Mouse (Mus musculus) MEL (cell line): ENCODE measurements around the gene Cisd3.

Source experiments
- CTCF ChIP-seq, 3 experiments: IDR thresholded peaks in 2 of 3; conservative IDR thresholded peaks in 1 of 3; 2 replicates each; pipeline ENCODE4 v1.5.1; 2011 to 2012; ENCODE audit warnings: low read length in 3 of 3, low read depth in 2 of 3, mild to moderate bottlenecking in 2 of 3, improper control_type of control experiment in 1 of 3, inconsistent platforms in 1 of 3, mixed read lengths in 1 of 3, moderate library complexity in 1 of 3; ENCODE audit not compliant: control insufficient read depth in 1 of 3, insufficient read depth in 1 of 3, poor library complexity in 1 of 3, severe bottlenecking in 1 of 3
- E2F4 ChIP-seq: IDR thresholded peaks from 2 replicates; pipeline ENCODE4 v1.6.1; 2011; ENCODE audit warnings: low read depth, low read length, improper control_type of control experiment, borderline replicate concordance
- EP300 ChIP-seq, 2 experiments: IDR thresholded peaks; 2 replicates each; pipeline ENCODE4 v1.6.1; 2011; ENCODE audit warnings: improper control_type of control experiment in 2 of 2, low read length in 2 of 2, low read depth in 1 of 2, mild to moderate bottlenecking in 1 of 2
- HCFC1 ChIP-seq: IDR thresholded peaks from 2 replicates; pipeline ENCODE4 v1.6.1; 2012; ENCODE audit warnings: low read depth, mild to moderate bottlenecking, inconsistent platforms, low read length, improper control_type of control experiment, moderate library complexity
- MAX ChIP-seq: IDR thresholded peaks from 2 replicates; pipeline ENCODE4 v1.6.1; 2011; ENCODE audit warnings: low read length, improper control_type of control experiment
- MEF2A ChIP-seq: IDR thresholded peaks from 2 replicates; pipeline ENCODE4 v1.6.1; 2014; ENCODE audit warnings: low read depth, mild to moderate bottlenecking, inconsistent platforms, low read length, improper control_type of control experiment; ENCODE audit not compliant: poor library complexity, insufficient replicate concordance, severe bottlenecking; ENCODE audit errors: extremely low read depth
- MXI1 ChIP-seq: IDR thresholded peaks from 2 replicates; pipeline ENCODE4 v1.6.1; 2011; ENCODE audit warnings: mild to moderate bottlenecking, low read depth, low read length, improper control_type of control experiment
- NRF1 ChIP-seq: IDR thresholded peaks from 2 replicates; pipeline ENCODE4 v1.6.1; 2014; ENCODE audit warnings: low read depth, mild to moderate bottlenecking, inconsistent platforms, low read length, improper control_type of control experiment, moderate library complexity; ENCODE audit not compliant: poor library complexity, insufficient read depth, severe bottlenecking
- POLR2A ChIP-seq, 2 experiments: IDR thresholded peaks; 2 replicates each; pipeline ENCODE4 v1.6.1; 2011 to 2012; ENCODE audit warnings: low read length in 2 of 2, mild to moderate bottlenecking in 2 of 2, control low read depth in 1 of 2, improper control_type of control experiment in 1 of 2, low read depth in 1 of 2, moderate library complexity in 1 of 2; ENCODE audit not compliant: control insufficient read depth in 1 of 2, insufficient read depth in 1 of 2, poor library complexity in 1 of 2
- RAD21 ChIP-seq: IDR thresholded peaks from 2 replicates; pipeline ENCODE4 v1.6.1; 2011; ENCODE audit warnings: mild to moderate bottlenecking, low read depth, low read length, improper control_type of control experiment
- RCOR1 ChIP-seq: IDR thresholded peaks from 2 replicates; pipeline ENCODE4 v1.6.1; 2012; ENCODE audit warnings: low read depth, mild to moderate bottlenecking, inconsistent platforms, low read length, improper control_type of control experiment
- TAL1 ChIP-seq: IDR thresholded peaks from 2 replicates; pipeline ENCODE4 v1.6.1; 2012; ENCODE audit warnings: mild to moderate bottlenecking, inconsistent platforms, low read length, moderate library complexity, mixed read lengths
- USF2 ChIP-seq, 2 experiments: IDR thresholded peaks; 2 replicates each; pipeline ENCODE4 v1.6.1; 2011 to 2012; ENCODE audit warnings: improper control_type of control experiment in 2 of 2, low read length in 2 of 2, borderline replicate concordance in 1 of 2, inconsistent platforms in 1 of 2, low read depth in 1 of 2, mild to moderate bottlenecking in 1 of 2; ENCODE audit not compliant: insufficient read depth in 1 of 2
- ZC3H11A ChIP-seq: IDR thresholded peaks from 2 replicates; pipeline ENCODE4 v1.6.1; 2012; ENCODE audit warnings: low read depth, mild to moderate bottlenecking, inconsistent platforms, low read length, improper control_type of control experiment

GRCm38 (mm10) chr11:97644834-97645233, 40.8 kb upstream of the Cisd3 start:
- TF ChIP-seq MXI1: no peak
- peak; percentile 93 for TF ChIP-seq RAD21
- no peak for TF ChIP-seq HCFC1
- no peak for TF ChIP-seq USF2 (IDR thresholded peaks at IDR 0.05; ENCODE audit: borderline replicate concordance in 1 of 2, insufficient read depth in 1 of 2, low read depth in 1 of 2, low read length in 2 of 2)
- no peak for TF ChIP-seq TAL1
- TF ChIP-seq CTCF (IDR thresholded peaks at IDR 0.05 in 2 of 3, conservative IDR thresholded peaks at IDR 0.05 in 1 of 3; ENCODE audit: control insufficient read depth in 1 of 3, insufficient read depth in 1 of 3, low read depth in 2 of 3, low read length in 3 of 3, poor library complexity in 1 of 3, severe bottlenecking in 1 of 3): peak; percentile 86 to 97 (median 96)
- no peak for TF ChIP-seq EP300 (IDR thresholded peaks at IDR 0.05; ENCODE audit: low read depth in 1 of 2, low read length in 2 of 2)
- no peak for TF ChIP-seq RCOR1
- no peak for TF ChIP-seq POLR2A (IDR thresholded peaks at IDR 0.05; ENCODE audit: control insufficient read depth in 1 of 2, insufficient read depth in 1 of 2, low read depth in 1 of 2, low read length in 2 of 2, poor library complexity in 1 of 2)
- no peak for TF ChIP-seq MEF2A
- peak; percentile 93 for TF ChIP-seq ZC3H11A
- TF ChIP-seq NRF1: no peak
- no peak for TF ChIP-seq E2F4
- no peak for TF ChIP-seq MAX
